Mouse (Mus musculus): ENCODE results near the gene Sepsecs. TPM values are rescaled to one million over a fixed set of nuclear protein-coding genes. Genes with fewer than 3 reads are reported as not detected.
A peak's percentile ranks its signal among the peaks of the same experiment; 100 is the strongest.
"Not testable (repeated sequence)": the region's sequence is repeated elsewhere in the genome, so short reads cannot be mapped to it uniquely, and the experiment has no call there.

The Sepsecs gene
- polyA plus RNA-seq (2015; fragmentation: Nextera tagmentation; extraction: Ambion mirVana): 6.6 and 6.9 TPM in 2 replicates

DNA sequence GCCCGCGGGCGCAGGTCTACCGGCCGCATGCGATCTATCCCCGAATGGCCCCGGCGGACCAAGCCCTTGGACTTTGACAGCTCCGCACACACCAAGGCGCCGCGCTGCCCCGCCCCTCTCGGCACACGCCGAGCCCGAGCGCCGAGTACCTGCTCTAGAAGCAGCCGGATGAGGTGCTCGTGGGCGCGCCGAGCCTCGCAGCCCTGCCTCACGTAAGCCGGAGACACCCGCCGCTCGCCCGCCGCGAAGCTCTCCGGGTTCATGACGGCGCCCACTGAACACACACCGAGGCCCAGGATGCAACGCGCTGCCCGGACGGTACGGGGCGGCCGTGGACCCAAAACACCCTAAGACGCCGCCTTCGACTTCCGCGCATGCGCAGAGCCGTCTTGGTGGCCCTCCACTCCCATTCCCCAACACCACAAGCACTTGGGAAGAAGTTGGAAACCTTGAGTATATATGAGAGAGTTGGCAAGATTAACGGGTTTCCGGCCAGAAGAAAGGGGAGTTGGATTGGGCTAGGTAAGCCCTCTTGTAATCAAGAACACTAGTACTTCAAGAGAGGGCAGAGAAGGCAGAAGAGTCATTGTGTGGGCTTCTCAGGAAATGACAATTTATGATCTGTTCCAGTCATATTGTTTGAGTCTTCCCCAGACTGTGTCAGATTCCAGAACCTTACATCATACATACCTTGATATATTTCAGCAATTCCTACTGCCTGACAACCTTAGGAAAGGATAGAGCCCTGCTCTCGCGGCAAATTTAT is at the start of gene Sepsecs:
Sepsecs (minus strand) TSS at position 283 of the 766 bp plus-strand sequence.
- Histone ChIP-seq H3K9me3 (ENCODE audit: control insufficient read depth, low read length) (no peaks in the 10 kb centered on the region), H3K4me1 (ENCODE audit: control insufficient read depth, insufficient read depth, low read depth, low read length) (peaks cover 7% of the 10 kb centered on the region), H3K4me3 (ENCODE audit: low read length) (peak within 1 kb of the TSS; percentile 90), H3K27ac (ENCODE audit: low read depth, low read length) (peak within 1 kb of the TSS; percentile 70), H3K36me3 (ENCODE audit: control insufficient read depth, insufficient read depth, low read length) (no peaks in the 10 kb centered on the region), H3K9ac (ENCODE audit: low read depth, low read length) (peak within 1 kb of the TSS; percentile 85), H3K27me3 (replicated peaks; ENCODE audit: control insufficient read depth, insufficient read depth, low read length) (no peaks in the 10 kb centered on the region), H3K4me2 (ENCODE audit: low read length) (peak within 1 kb of the TSS; percentile 73)
- peak; percentile 96 for ATAC-seq
- WGBS: 4% methylated on average over 55 of the region's 56 CpGs

DNA sequence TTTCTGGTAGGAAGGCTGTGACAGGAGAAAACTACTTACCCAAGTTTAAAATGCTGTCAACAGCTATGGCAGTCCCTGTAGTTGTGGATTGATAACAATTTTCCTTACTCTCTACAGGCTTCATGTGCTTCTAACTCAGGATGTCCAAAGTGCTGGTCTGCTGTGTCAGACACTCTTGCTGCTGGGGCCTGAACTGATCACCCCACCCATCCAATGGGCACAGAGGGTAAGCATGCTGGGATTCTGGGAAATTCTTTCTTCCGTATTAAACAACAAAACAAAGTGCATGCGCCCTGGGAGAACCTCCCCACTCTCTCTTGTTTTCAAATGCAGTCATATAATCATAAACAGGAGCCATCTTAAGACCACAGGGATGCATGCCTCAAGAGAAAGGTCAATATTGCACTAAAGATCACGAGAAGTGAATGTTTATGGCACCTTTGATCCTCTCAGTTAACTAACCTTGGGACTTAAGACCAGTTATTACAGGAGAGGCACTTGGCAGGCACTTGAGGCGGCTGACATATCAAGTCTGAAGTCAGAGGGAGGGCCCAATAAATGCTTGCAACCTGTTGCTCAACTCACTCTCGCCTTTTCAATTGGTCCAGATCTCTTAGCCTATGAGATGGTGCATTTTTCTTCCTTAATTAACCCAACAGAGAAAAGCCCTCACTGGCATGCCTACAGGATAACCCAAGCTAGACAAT is 47.4 kb upstream of the Sepsecs start:
- 87% methylated on average over 5 of the region's 5 CpGs for WGBS
- Histone ChIP-seq H3K4me1 (ENCODE audit: control insufficient read depth, insufficient read depth, low read depth, low read length) (no peaks in the 10 kb centered on the region), H3K36me3 (ENCODE audit: control insufficient read depth, insufficient read depth, low read length) (no peaks in the 10 kb centered on the region), H3K9ac (ENCODE audit: low read depth, low read length) (no peak overlapping the region), H3K4me3 (ENCODE audit: low read length) (no peak overlapping the region), H3K4me2 (ENCODE audit: low read length) (no peak overlapping the region), H3K27ac (ENCODE audit: low read depth, low read length) (no peak overlapping the region), H3K27me3 (replicated peaks; ENCODE audit: control insufficient read depth, insufficient read depth, low read length) (no peaks in the 10 kb centered on the region), H3K9me3 (ENCODE audit: control insufficient read depth, low read length) (no peaks in the 10 kb centered on the region)
- no peak for ATAC-seq

DNA sequence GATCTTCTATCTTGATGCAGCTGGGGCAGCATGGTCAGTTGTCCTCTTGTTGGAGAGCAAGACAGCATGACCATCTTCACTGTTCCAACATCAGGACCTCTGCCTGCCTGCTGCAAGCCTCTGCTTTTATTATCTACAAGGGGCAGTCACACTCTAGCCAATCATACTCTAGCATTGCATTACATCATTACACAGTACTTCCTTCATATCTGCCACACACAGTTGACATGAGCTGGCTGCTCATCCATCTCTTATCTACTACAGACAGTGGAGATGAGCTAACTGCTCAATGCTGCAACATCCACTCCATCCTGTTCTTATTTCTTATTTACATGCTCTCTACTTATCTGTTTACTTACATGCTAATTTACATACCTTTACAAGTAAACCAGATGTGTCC is 43.2 kb upstream of the Sepsecs start:
- no peak overlapping the region for H3K27ac ChIP-seq (ENCODE audit: low read depth, low read length)
- no peaks in the 10 kb centered on the region for H3K9me3 ChIP-seq (ENCODE audit: control insufficient read depth, low read length)
- H3K4me2 ChIP-seq (ENCODE audit: low read length): no peak overlapping the region
- no peak overlapping the region for H3K9ac ChIP-seq (ENCODE audit: low read depth, low read length)
- H3K4me1 ChIP-seq (ENCODE audit: control insufficient read depth, insufficient read depth, low read depth, low read length): no peaks in the 10 kb centered on the region
- no peaks in the 10 kb centered on the region for H3K36me3 ChIP-seq (ENCODE audit: control insufficient read depth, insufficient read depth, low read length)
- no peaks in the 10 kb centered on the region for H3K27me3 ChIP-seq (replicated peaks; ENCODE audit: control insufficient read depth, insufficient read depth, low read length)
- no peak overlapping the region for H3K4me3 ChIP-seq (ENCODE audit: low read length)
- no peak for ATAC-seq

DNA sequence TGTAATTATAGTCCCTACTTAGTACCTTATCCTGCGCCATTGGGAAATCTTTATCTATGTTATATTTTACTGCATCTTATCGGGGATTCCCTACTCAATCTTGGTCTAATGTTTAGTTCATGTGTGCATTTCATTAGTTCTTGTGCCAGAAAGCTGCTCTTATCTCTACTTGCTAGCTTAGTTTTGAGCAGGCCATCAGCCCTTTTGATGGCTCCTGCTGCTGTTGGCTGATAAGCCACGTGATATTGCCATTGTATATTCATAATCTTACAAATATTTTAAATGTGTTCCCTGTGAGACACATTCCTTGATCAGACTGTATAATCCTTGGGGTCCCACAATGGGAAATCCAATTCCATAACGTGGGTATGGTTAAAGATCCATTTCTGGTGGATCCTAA is 35.1 kb upstream of the Sepsecs start:
- H3K4me2 ChIP-seq (ENCODE audit: low read length): no peak overlapping the region
- peaks cover 2% of the 10 kb centered on the region; the same call in 1 of the 2 replicates for H3K9me3 ChIP-seq (ENCODE audit: control insufficient read depth, low read length)
- WGBS: 75% methylated on average over 4 of the region's 4 CpGs
- H3K4me1 ChIP-seq (ENCODE audit: control insufficient read depth, insufficient read depth, low read depth, low read length): no peaks in the 10 kb centered on the region
- H3K4me3 ChIP-seq (ENCODE audit: low read length): no peak overlapping the region
- no peaks in the 10 kb centered on the region for H3K27me3 ChIP-seq (replicated peaks; ENCODE audit: control insufficient read depth, insufficient read depth, low read length)
- no peak for ATAC-seq
- no peak overlapping the region for H3K27ac ChIP-seq (ENCODE audit: low read depth, low read length)
- no peaks in the 10 kb centered on the region for H3K36me3 ChIP-seq (ENCODE audit: control insufficient read depth, insufficient read depth, low read length)
- H3K9ac ChIP-seq (ENCODE audit: low read depth, low read length): no peak overlapping the region

DNA sequence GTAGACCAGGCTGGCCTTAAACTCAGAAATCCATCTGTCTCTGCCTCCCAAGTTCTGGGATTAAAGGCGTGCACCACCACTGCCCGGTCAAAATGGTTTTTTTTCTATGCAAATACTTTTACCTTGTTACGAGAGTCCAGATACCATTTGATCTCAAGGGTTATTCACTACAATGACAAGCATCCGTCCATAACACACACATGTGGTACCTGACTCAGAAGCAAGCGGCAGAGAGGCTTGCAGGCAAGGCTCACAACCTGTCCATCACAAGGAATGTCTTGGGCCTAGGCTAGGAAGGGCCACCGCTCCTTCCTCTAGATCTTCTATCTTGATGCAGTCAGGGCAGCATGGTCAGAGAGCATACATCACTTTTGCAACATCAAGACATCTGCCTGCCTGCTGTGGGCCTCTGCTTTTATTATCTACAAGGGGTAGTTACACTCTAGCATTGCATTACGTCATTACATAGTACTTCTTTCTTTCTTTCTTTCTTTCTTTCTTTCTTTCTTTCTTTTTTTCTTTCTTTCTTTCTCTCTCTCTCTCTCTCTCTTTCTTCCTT is 28.5 kb upstream of the Sepsecs start:
- not testable (repeated sequence) for H3K4me2 ChIP-seq (ENCODE audit: low read length); H3K4me1 ChIP-seq (ENCODE audit: control insufficient read depth, insufficient read depth, low read depth, low read length); H3K27me3 ChIP-seq (replicated peaks; ENCODE audit: control insufficient read depth, insufficient read depth, low read length); H3K9me3 ChIP-seq (ENCODE audit: control insufficient read depth, low read length); H3K36me3 ChIP-seq (ENCODE audit: control insufficient read depth, insufficient read depth, low read length); H3K9ac ChIP-seq (ENCODE audit: low read depth, low read length); H3K27ac ChIP-seq (ENCODE audit: low read depth, low read length); ATAC-seq; H3K4me3 ChIP-seq (ENCODE audit: low read length)
- 91% methylated on average over 7 of the region's 7 CpGs for WGBS

DNA sequence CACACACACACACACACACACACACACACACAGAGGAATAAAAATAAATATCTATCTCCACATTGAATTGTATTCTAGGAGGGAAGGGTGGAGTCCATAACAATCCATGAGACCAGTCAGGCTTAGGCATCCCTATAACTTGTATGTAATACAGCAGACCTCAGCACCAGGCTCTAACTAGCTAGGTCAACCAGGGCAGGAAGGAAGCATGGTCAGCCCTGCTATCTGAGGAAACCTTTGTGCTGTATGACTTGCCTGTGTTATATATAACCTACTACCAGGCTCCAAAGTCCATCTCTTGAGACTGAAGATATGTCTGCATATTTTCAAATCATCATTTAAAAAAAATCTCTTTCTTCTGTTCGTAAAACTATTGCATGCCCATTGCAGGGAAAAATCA is 27.8 kb upstream of the Sepsecs start:
- Histone ChIP-seq H3K4me2 (ENCODE audit: low read length) (no peak overlapping the region), H3K27me3 (replicated peaks; ENCODE audit: control insufficient read depth, insufficient read depth, low read length) (no peaks in the 10 kb centered on the region), H3K4me1 (ENCODE audit: control insufficient read depth, insufficient read depth, low read depth, low read length) (no peaks in the 10 kb centered on the region), H3K4me3 (ENCODE audit: low read length) (no peak overlapping the region), H3K27ac (ENCODE audit: low read depth, low read length) (no peak overlapping the region), H3K9me3 (ENCODE audit: control insufficient read depth, low read length) (peaks cover 2% of the 10 kb centered on the region; the same call in 1 of the 2 replicates), H3K36me3 (ENCODE audit: control insufficient read depth, insufficient read depth, low read length) (no peaks in the 10 kb centered on the region), H3K9ac (ENCODE audit: low read depth, low read length) (no peak overlapping the region)
- ATAC-seq: no peak
- whole genome bisulfite sequencing: 87% methylated on average over 1 of the region's 1 CpGs

DNA sequence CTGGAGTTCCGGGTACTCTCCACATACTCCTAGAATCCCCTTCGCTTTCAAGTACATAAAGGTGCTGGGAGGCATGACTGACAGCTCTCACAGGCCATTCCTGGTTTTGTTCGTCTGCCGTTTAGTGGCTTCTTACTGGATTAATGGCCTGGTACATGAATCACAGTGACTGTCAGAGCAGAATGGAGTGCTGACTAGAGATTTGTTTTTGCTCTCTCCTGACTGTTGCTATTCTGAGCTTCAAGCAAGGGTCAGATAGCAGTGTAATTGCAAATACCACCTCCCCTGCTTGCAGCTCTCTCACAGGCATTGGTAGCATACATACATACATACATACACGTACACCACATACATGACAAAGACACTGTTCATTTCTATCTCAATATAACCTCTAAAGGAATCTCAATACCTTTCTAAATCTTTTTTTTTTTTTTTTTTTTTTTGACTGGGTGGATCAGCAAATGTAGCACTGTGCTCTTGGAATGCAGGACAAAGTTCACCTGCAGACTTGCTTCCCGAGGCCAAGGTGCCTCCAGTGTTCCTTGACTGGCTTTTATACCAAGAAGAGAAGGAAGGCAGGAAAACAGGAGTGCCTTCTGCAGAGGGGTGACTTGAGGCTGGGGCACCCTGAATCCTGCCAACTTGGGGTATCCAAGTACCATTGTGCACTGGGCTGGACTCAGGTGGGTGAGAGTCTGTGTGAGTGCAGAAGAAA is 18.4 kb upstream of the Sepsecs start:
- no peaks in the 10 kb centered on the region for H3K9me3 ChIP-seq (ENCODE audit: control insufficient read depth, low read length)
- no peaks in the 10 kb centered on the region for H3K27me3 ChIP-seq (replicated peaks; ENCODE audit: control insufficient read depth, insufficient read depth, low read length)
- H3K27ac ChIP-seq (ENCODE audit: low read depth, low read length): no peak overlapping the region
- no peaks in the 10 kb centered on the region for H3K36me3 ChIP-seq (ENCODE audit: control insufficient read depth, insufficient read depth, low read length)
- H3K4me3 ChIP-seq (ENCODE audit: low read length): no peak overlapping the region
- no peak overlapping the region for H3K4me2 ChIP-seq (ENCODE audit: low read length)
- no peak for ATAC-seq
- 72% methylated on average over 6 of the region's 6 CpGs for WGBS
- no peaks in the 10 kb centered on the region for H3K4me1 ChIP-seq (ENCODE audit: control insufficient read depth, insufficient read depth, low read depth, low read length)
- H3K9ac ChIP-seq (ENCODE audit: low read depth, low read length): no peak overlapping the region

DNA sequence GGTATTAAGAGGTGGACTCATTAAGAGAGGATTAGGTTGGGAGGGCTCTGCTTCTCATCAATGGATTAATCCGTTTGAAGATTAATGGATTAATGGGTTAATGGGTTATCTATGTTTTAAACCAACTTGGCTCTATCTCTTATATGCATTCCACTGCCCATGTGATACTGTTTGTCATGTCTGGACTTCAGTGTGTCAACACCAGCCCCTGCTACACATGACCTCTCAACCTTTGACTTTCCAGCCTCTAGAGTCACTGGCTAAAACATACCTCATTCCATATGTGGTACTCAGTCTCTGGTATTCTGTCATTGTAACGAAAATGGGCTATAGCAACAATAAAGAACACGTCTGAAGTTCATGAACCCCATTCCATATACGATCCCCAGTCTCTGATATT is 11.6 kb upstream of the Sepsecs start:
- no peaks in the 10 kb centered on the region for H3K27me3 ChIP-seq (replicated peaks; ENCODE audit: control insufficient read depth, insufficient read depth, low read length)
- H3K4me2 ChIP-seq (ENCODE audit: low read length): no peak overlapping the region
- no peak overlapping the region for H3K9ac ChIP-seq (ENCODE audit: low read depth, low read length)
- ATAC-seq: no peak
- no peaks in the 10 kb centered on the region for H3K36me3 ChIP-seq (ENCODE audit: control insufficient read depth, insufficient read depth, low read length)
- no peaks in the 10 kb centered on the region for H3K4me1 ChIP-seq (ENCODE audit: control insufficient read depth, insufficient read depth, low read depth, low read length)
- H3K27ac ChIP-seq (ENCODE audit: low read depth, low read length): no peak overlapping the region
- 78% methylated on average over 4 of the region's 4 CpGs for whole genome bisulfite sequencing
- H3K9me3 ChIP-seq (ENCODE audit: control insufficient read depth, low read length): no peaks in the 10 kb centered on the region
- H3K4me3 ChIP-seq (ENCODE audit: low read length): no peak overlapping the region

DNA sequence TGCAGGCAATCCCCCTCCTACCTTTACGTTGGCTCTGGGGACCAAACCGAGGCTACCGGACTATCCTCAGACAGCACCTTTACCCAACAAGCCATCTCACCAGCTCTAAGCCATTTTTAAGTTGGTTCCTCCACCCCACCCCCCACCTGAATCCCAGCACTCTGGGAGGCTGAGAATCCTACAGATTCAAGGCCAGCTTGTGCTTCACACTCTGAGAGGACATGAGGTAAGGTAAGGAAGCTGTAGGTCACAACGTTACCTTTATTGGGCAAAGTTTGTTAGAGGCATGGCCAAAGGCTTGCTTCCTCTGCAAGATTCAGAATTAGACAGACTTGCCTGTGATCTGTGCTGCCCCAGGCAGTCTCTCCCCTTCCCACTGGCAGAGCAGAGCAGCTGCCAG is 10.7 kb upstream of the Sepsecs start:
- 70% methylated on average over 4 of the region's 4 CpGs for WGBS
- Histone ChIP-seq H3K4me3 (ENCODE audit: low read length) (no peak overlapping the region), H3K9ac (ENCODE audit: low read depth, low read length) (no peak overlapping the region), H3K4me1 (ENCODE audit: control insufficient read depth, insufficient read depth, low read depth, low read length) (no peaks in the 10 kb centered on the region), H3K36me3 (ENCODE audit: control insufficient read depth, insufficient read depth, low read length) (no peaks in the 10 kb centered on the region), H3K27me3 (replicated peaks; ENCODE audit: control insufficient read depth, insufficient read depth, low read length) (no peaks in the 10 kb centered on the region), H3K27ac (ENCODE audit: low read depth, low read length) (no peak overlapping the region), H3K4me2 (ENCODE audit: low read length) (no peak overlapping the region), H3K9me3 (ENCODE audit: control insufficient read depth, low read length) (no peaks in the 10 kb centered on the region)
- ATAC-seq: no peak
